Mouse (Mus musculus) retina, adult 2 months (tissue): ENCODE data around the gene Sly.
"Not testable (repeated sequence)": the region's sequence is repeated elsewhere in the genome, so short reads cannot be mapped to it uniquely, and the experiment has no call there.

Experiments
- DNase-seq: peaks from one replicate; pipeline ENCODE4 v3.0.0-alpha.2; 2012; ENCODE audit warnings: low read depth, low spot score

The Sly gene

GRCm38 (mm10) chrY:57186888-57187287, at the start of gene Sly:
Gene Sly, plus strand, starts transcription at chrY:57187188.
- not testable (repeated sequence) for DNase-seq
